Mouse (Mus musculus): Measurements from ENCODE around the gene Btnl4. TPM values are rescaled to one million over a fixed set of nuclear protein-coding genes. Genes with fewer than 3 reads are reported as not detected.
A peak's percentile ranks its signal among the peaks of the same experiment; 100 is the strongest.
"Not testable (repeated sequence)": the region's sequence is repeated elsewhere in the genome, so short reads cannot be mapped to it uniquely, and the experiment has no call there.

The Btnl4 gene
- polyA plus RNA-seq (2015; fragmentation: Nextera tagmentation; extraction: Ambion mirVana), result 3.8 and 3.9 TPM in 2 replicates

GRCm38 (mm10) chr17:34477238-34478013 is at the start of gene Btnl4:
Gene Btnl4 (minus strand): TSS chr17:34477318.
- H3K27me3 ChIP-seq (ENCODE audit: control insufficient read depth, insufficient read depth, low read length); H3K9ac ChIP-seq (ENCODE audit: low read length); H3K4me2 ChIP-seq (ENCODE audit: low read depth, low read length); H3K36me3 ChIP-seq (ENCODE audit: control insufficient read depth, insufficient read depth, low read length); H3K4me1 ChIP-seq (ENCODE audit: control insufficient read depth, insufficient read depth, low read length); H3K4me3 ChIP-seq (replicated peaks; ENCODE audit: low read length); H3K9me3 ChIP-seq (replicated peaks; ENCODE audit: control insufficient read depth, low read length): not testable (repeated sequence)
- 76% methylated on average over 4 of the region's 5 CpGs for WGBS
- H3K27ac ChIP-seq (ENCODE audit: low read length), result peak within 1 kb of the TSS; percentile 60
- peak; percentile 70; the same call in 1 of the 2 replicates for ATAC-seq (ENCODE audit: insufficient read depth, low FRiP score)

- Histone ChIP-seq H3K36me3 (ENCODE audit: control insufficient read depth, insufficient read depth, low read length) (no peaks in the 10 kb centered on the region), H3K27me3 (ENCODE audit: control insufficient read depth, insufficient read depth, low read length) (no peaks in the 10 kb centered on the region), H3K9ac (ENCODE audit: low read length) (no peak overlapping the region), H3K4me2 (ENCODE audit: low read depth, low read length) (no peak overlapping the region), H3K4me1 (ENCODE audit: control insufficient read depth, insufficient read depth, low read length) (no peaks in the 10 kb centered on the region), H3K4me3 (replicated peaks; ENCODE audit: low read length) (no peak overlapping the region), H3K27ac (ENCODE audit: low read length) (no peak overlapping the region), H3K9me3 (replicated peaks; ENCODE audit: control insufficient read depth, low read length) (no peaks in the 10 kb centered on the region)
- WGBS, result 52% methylated on average over 1 of the region's 1 CpGs
- no peak for ATAC-seq (ENCODE audit: insufficient read depth, low FRiP score)
Observed at GRCm38 (mm10) chr17:34519001-34519400, 41.9 kb upstream of the Btnl4 start.

GRCm38 (mm10) chr17:34518571-34518970 is 41.5 kb upstream of the Btnl4 start:
- not testable (repeated sequence) for H3K4me2 ChIP-seq (ENCODE audit: low read depth, low read length); H3K27ac ChIP-seq (ENCODE audit: low read length); H3K27me3 ChIP-seq (ENCODE audit: control insufficient read depth, insufficient read depth, low read length); H3K36me3 ChIP-seq (ENCODE audit: control insufficient read depth, insufficient read depth, low read length); H3K4me1 ChIP-seq (ENCODE audit: control insufficient read depth, insufficient read depth, low read length); H3K9ac ChIP-seq (ENCODE audit: low read length); H3K9me3 ChIP-seq (replicated peaks; ENCODE audit: control insufficient read depth, low read length); H3K4me3 ChIP-seq (replicated peaks; ENCODE audit: low read length)
- ATAC-seq (ENCODE audit: insufficient read depth, low FRiP score), result peak; percentile 47; the same call in 1 of the 2 replicates
- WGBS, result 70% methylated on average over 3 of the region's 3 CpGs

- Histone ChIP-seq H3K4me2 (ENCODE audit: low read depth, low read length) (no peak overlapping the region), H3K4me3 (replicated peaks; ENCODE audit: low read length) (no peak overlapping the region), H3K9me3 (replicated peaks; ENCODE audit: control insufficient read depth, low read length) (no peaks in the 10 kb centered on the region), H3K27ac (ENCODE audit: low read length) (no peak overlapping the region), H3K9ac (ENCODE audit: low read length) (no peak overlapping the region), H3K27me3 (ENCODE audit: control insufficient read depth, insufficient read depth, low read length) (no peaks in the 10 kb centered on the region), H3K36me3 (ENCODE audit: control insufficient read depth, insufficient read depth, low read length) (no peaks in the 10 kb centered on the region), H3K4me1 (ENCODE audit: control insufficient read depth, insufficient read depth, low read length) (no peaks in the 10 kb centered on the region)
- ATAC-seq (ENCODE audit: insufficient read depth, low FRiP score), result no peak
- WGBS, result 85% methylated on average over 4 of the region's 4 CpGs
Observed at GRCm38 (mm10) chr17:34517795-34518194, 40.7 kb upstream of the Btnl4 start.

GRCm38 (mm10) chr17:34517252-34517651 is 40.1 kb upstream of the Btnl4 start, which contains the start of gene Btnl6:
Gene Btnl6 (minus strand): TSS chr17:34517352.
- Histone ChIP-seq H3K27ac (ENCODE audit: low read length) (no peak within 1 kb of the TSS), H3K9me3 (replicated peaks; ENCODE audit: control insufficient read depth, low read length) (no peaks in the 10 kb centered on the region), H3K4me1 (ENCODE audit: control insufficient read depth, insufficient read depth, low read length) (no peaks in the 10 kb centered on the region), H3K4me3 (replicated peaks; ENCODE audit: low read length) (no peak within 1 kb of the TSS), H3K27me3 (ENCODE audit: control insufficient read depth, insufficient read depth, low read length) (no peaks in the 10 kb centered on the region), H3K4me2 (ENCODE audit: low read depth, low read length) (no peak within 1 kb of the TSS), H3K9ac (ENCODE audit: low read length) (no peak within 1 kb of the TSS), H3K36me3 (ENCODE audit: control insufficient read depth, insufficient read depth, low read length) (no peaks in the 10 kb centered on the region)
- ATAC-seq (ENCODE audit: insufficient read depth, low FRiP score), result no peak
- 90% methylated on average over 4 of the region's 4 CpGs for WGBS

- Histone ChIP-seq H3K27me3 (ENCODE audit: control insufficient read depth, insufficient read depth, low read length) (no peaks in the 10 kb centered on the region), H3K36me3 (ENCODE audit: control insufficient read depth, insufficient read depth, low read length) (no peaks in the 10 kb centered on the region), H3K27ac (ENCODE audit: low read length) (no peak overlapping the region), H3K4me1 (ENCODE audit: control insufficient read depth, insufficient read depth, low read length) (no peaks in the 10 kb centered on the region), H3K4me3 (replicated peaks; ENCODE audit: low read length) (no peak overlapping the region), H3K9ac (ENCODE audit: low read length) (no peak overlapping the region), H3K4me2 (ENCODE audit: low read depth, low read length) (no peak overlapping the region), H3K9me3 (replicated peaks; ENCODE audit: control insufficient read depth, low read length) (no peaks in the 10 kb centered on the region)
- 69% methylated on average over 2 of the region's 2 CpGs for WGBS
- ATAC-seq (ENCODE audit: insufficient read depth, low FRiP score), result no peak
Observed at GRCm38 (mm10) chr17:34516514-34516913, 39.4 kb upstream of the Btnl4 start.

GRCm38 (mm10) chr17:34511723-34512122 is 34.6 kb upstream of the Btnl4 start:
- WGBS, result 23% methylated on average over 1 of the region's 1 CpGs
- not testable (repeated sequence) for H3K36me3 ChIP-seq (ENCODE audit: control insufficient read depth, insufficient read depth, low read length); H3K4me1 ChIP-seq (ENCODE audit: control insufficient read depth, insufficient read depth, low read length); ATAC-seq (ENCODE audit: insufficient read depth, low FRiP score); H3K4me2 ChIP-seq (ENCODE audit: low read depth, low read length); H3K9me3 ChIP-seq (replicated peaks; ENCODE audit: control insufficient read depth, low read length); H3K27me3 ChIP-seq (ENCODE audit: control insufficient read depth, insufficient read depth, low read length); H3K4me3 ChIP-seq (replicated peaks; ENCODE audit: low read length); H3K9ac ChIP-seq (ENCODE audit: low read length); H3K27ac ChIP-seq (ENCODE audit: low read length)

GRCm38 (mm10) chr17:34507591-34507990 is 30.5 kb upstream of the Btnl4 start:
- ATAC-seq (ENCODE audit: insufficient read depth, low FRiP score), result no peak
- no peaks in the 10 kb centered on the region for H3K9me3 ChIP-seq (replicated peaks; ENCODE audit: control insufficient read depth, low read length)
- no peaks in the 10 kb centered on the region for H3K36me3 ChIP-seq (ENCODE audit: control insufficient read depth, insufficient read depth, low read length)
- H3K4me1 ChIP-seq (ENCODE audit: control insufficient read depth, insufficient read depth, low read length), result no peaks in the 10 kb centered on the region
- no peak overlapping the region for H3K27ac ChIP-seq (ENCODE audit: low read length)
- no peak overlapping the region for H3K4me2 ChIP-seq (ENCODE audit: low read depth, low read length)
- no peak overlapping the region for H3K4me3 ChIP-seq (replicated peaks; ENCODE audit: low read length)
- no peaks in the 10 kb centered on the region for H3K27me3 ChIP-seq (ENCODE audit: control insufficient read depth, insufficient read depth, low read length)
- H3K9ac ChIP-seq (ENCODE audit: low read length), result no peak overlapping the region

GRCm38 (mm10) chr17:34497726-34498125 is 20.6 kb upstream of the Btnl4 start:
- not testable (repeated sequence) for H3K27ac ChIP-seq (ENCODE audit: low read length); H3K9ac ChIP-seq (ENCODE audit: low read length); H3K9me3 ChIP-seq (replicated peaks; ENCODE audit: control insufficient read depth, low read length); H3K4me2 ChIP-seq (ENCODE audit: low read depth, low read length); H3K4me3 ChIP-seq (replicated peaks; ENCODE audit: low read length); H3K27me3 ChIP-seq (ENCODE audit: control insufficient read depth, insufficient read depth, low read length); H3K4me1 ChIP-seq (ENCODE audit: control insufficient read depth, insufficient read depth, low read length); H3K36me3 ChIP-seq (ENCODE audit: control insufficient read depth, insufficient read depth, low read length)
- ATAC-seq (ENCODE audit: insufficient read depth, low FRiP score), result peak; percentile 87
- WGBS, result 38% methylated on average over 2 of the region's 4 CpGs
